Mouse (Mus musculus): Measurements from ENCODE around the gene 2010300C02Rik. TPM values are rescaled to one million over a fixed set of nuclear protein-coding genes. Genes with fewer than 3 reads are reported as not detected.

Gene 2010300C02Rik
- total RNA-seq, 1 experiment from 2014 or later: 0.12 TPM

GRCm38 (mm10) chr1:37678327-37679123, 41.4 kb downstream of the 2010300C02Rik start:
- ATAC-seq (ENCODE audit: extremely low read depth, insufficient number of reproducible peaks, low FRiP score, poor library complexity, severe bottlenecking): peak; percentile 55; the same call in 1 of the 2 replicates

GRCm38 (mm10) chr1:37676967-37677512, 42.8 kb downstream of the 2010300C02Rik start:
- ATAC-seq (ENCODE audit: extremely low read depth, insufficient number of reproducible peaks, low FRiP score, poor library complexity, severe bottlenecking): no peak

GRCm38 (mm10) chr1:37675444-37675843, 44.4 kb downstream of the 2010300C02Rik start:
- no peak for ATAC-seq (ENCODE audit: extremely low read depth, insufficient number of reproducible peaks, low FRiP score, poor library complexity, severe bottlenecking)

GRCm38 (mm10) chr1:37674266-37674665, 45.6 kb downstream of the 2010300C02Rik start:
- ATAC-seq (ENCODE audit: extremely low read depth, insufficient number of reproducible peaks, low FRiP score, poor library complexity, severe bottlenecking): no peak

- ATAC-seq (ENCODE audit: extremely low read depth, insufficient number of reproducible peaks, low FRiP score, poor library complexity, severe bottlenecking): no peak
These were observed 48.6 kb downstream of the 2010300C02Rik start for GRCm38 (mm10) chr1:37671316-37671715.

- no peak for ATAC-seq (ENCODE audit: extremely low read depth, insufficient number of reproducible peaks, low FRiP score, poor library complexity, severe bottlenecking)
These were observed 52.5 kb downstream of the 2010300C02Rik start for GRCm38 (mm10) chr1:37667386-37667785.

GRCm38 (mm10) chr1:37666587-37666986, 53.3 kb downstream of the 2010300C02Rik start:
- ATAC-seq (ENCODE audit: extremely low read depth, insufficient number of reproducible peaks, low FRiP score, poor library complexity, severe bottlenecking): no peak

- ATAC-seq (ENCODE audit: extremely low read depth, insufficient number of reproducible peaks, low FRiP score, poor library complexity, severe bottlenecking): no peak
These were observed 54.2 kb downstream of the 2010300C02Rik start for GRCm38 (mm10) chr1:37665539-37666323.

GRCm38 (mm10) chr1:37664496-37664895, 55.4 kb downstream of the 2010300C02Rik start:
- ATAC-seq (ENCODE audit: extremely low read depth, insufficient number of reproducible peaks, low FRiP score, poor library complexity, severe bottlenecking): no peak

- no peak for ATAC-seq (ENCODE audit: extremely low read depth, insufficient number of reproducible peaks, low FRiP score, poor library complexity, severe bottlenecking)
These were observed 56.3 kb downstream of the 2010300C02Rik start for GRCm38 (mm10) chr1:37663606-37664005.

- ATAC-seq (ENCODE audit: extremely low read depth, insufficient number of reproducible peaks, low FRiP score, poor library complexity, severe bottlenecking): no peak
These were observed 63.9 kb downstream of the 2010300C02Rik start for GRCm38 (mm10) chr1:37656017-37656416.

- no peak for ATAC-seq (ENCODE audit: extremely low read depth, insufficient number of reproducible peaks, low FRiP score, poor library complexity, severe bottlenecking)
These were observed 65.9 kb downstream of the 2010300C02Rik start for GRCm38 (mm10) chr1:37653992-37654391.

- no peak for ATAC-seq (ENCODE audit: extremely low read depth, insufficient number of reproducible peaks, low FRiP score, poor library complexity, severe bottlenecking)
These were observed 72.8 kb downstream of the 2010300C02Rik start for GRCm38 (mm10) chr1:37647066-37647465.

- ATAC-seq (ENCODE audit: extremely low read depth, insufficient number of reproducible peaks, low FRiP score, poor library complexity, severe bottlenecking): no peak
These were observed 75.4 kb downstream of the 2010300C02Rik start for GRCm38 (mm10) chr1:37644501-37644900.

GRCm38 (mm10) chr1:37643794-37644365, 76.0 kb downstream of the 2010300C02Rik start:
- no peak for ATAC-seq (ENCODE audit: extremely low read depth, insufficient number of reproducible peaks, low FRiP score, poor library complexity, severe bottlenecking)

GRCm38 (mm10) chr1:37641361-37641760, 78.5 kb downstream of the 2010300C02Rik start:
- ATAC-seq (ENCODE audit: extremely low read depth, insufficient number of reproducible peaks, low FRiP score, poor library complexity, severe bottlenecking): no peak

- ATAC-seq (ENCODE audit: extremely low read depth, insufficient number of reproducible peaks, low FRiP score, poor library complexity, severe bottlenecking): peak; percentile 59; the same call in 1 of the 2 replicates
These were observed 80.8 kb downstream of the 2010300C02Rik start for GRCm38 (mm10) chr1:37639101-37639500.

GRCm38 (mm10) chr1:37638560-37638959, 81.3 kb downstream of the 2010300C02Rik start:
- ATAC-seq (ENCODE audit: extremely low read depth, insufficient number of reproducible peaks, low FRiP score, poor library complexity, severe bottlenecking): no peak

GRCm38 (mm10) chr1:37637571-37637970, 82.3 kb downstream of the 2010300C02Rik start:
- no peak for ATAC-seq (ENCODE audit: extremely low read depth, insufficient number of reproducible peaks, low FRiP score, poor library complexity, severe bottlenecking)

Data from neutrophil, adult 5-6 weeks (primary cell).